Mouse (Mus musculus): ENCODE measurements around the gene Rpusd4. TPM values are rescaled to one million over a fixed set of nuclear protein-coding genes. Genes with fewer than 3 reads are reported as not detected.

Gene Rpusd4
- 38.1 TPM for polyA plus RNA-seq (2017; shearing (Covaris generic))

GRCm38 (mm10) chr9:35267146-35267975 lies at the start of gene Rpusd4, which contains the start of gene Fam118b:
Rpusd4 (plus strand) TSS chr9:35267865.
Fam118b (minus strand) TSS chr9:35267805.

Other genes starting within 250 kb of the Rpusd4 start
- 29.2 TPM for gene St3gal4, start 148.6 kb upstream of the Rpusd4 start, polyA plus RNA-seq (2017; shearing (Covaris generic))
- 38.4 TPM for gene Dcps, start 91.8 kb upstream of the Rpusd4 start, polyA plus RNA-seq (2017; shearing (Covaris generic))
- gene Srpr, start 67.7 kb upstream of the Rpusd4 start, polyA plus RNA-seq (2017; shearing (Covaris generic)) = 195 TPM
- 2.8 TPM for gene Tirap, start 67.6 kb upstream of the Rpusd4 start, polyA plus RNA-seq (2017; shearing (Covaris generic))
- gene Foxred1, start 56.8 kb upstream of the Rpusd4 start, polyA plus RNA-seq (2017; shearing (Covaris generic)) = 39.4 TPM
- gene Fam118b, start 60 bp upstream of the Rpusd4 start, polyA plus RNA-seq (2017; shearing (Covaris generic)) = 16.4 TPM
- 14.4 TPM for gene Cdon, start 153.3 kb downstream of the Rpusd4 start, polyA plus RNA-seq (2017; shearing (Covaris generic))